Mouse (Mus musculus): ENCODE measurements around the gene Kpnb1. TPM values are rescaled to one million over a fixed set of nuclear protein-coding genes. Genes with fewer than 3 reads are reported as not detected.

Gene Kpnb1
- polyA plus RNA-seq (2012; rRNA removed) (38.0 and 58.0 TPM in 2 replicates), polyA plus RNA-seq (2014; fragmentation: Nextera tagmentation; extraction: Ambion mirVana) (23.2 and 26.1 TPM in 2 replicates)

DNA sequence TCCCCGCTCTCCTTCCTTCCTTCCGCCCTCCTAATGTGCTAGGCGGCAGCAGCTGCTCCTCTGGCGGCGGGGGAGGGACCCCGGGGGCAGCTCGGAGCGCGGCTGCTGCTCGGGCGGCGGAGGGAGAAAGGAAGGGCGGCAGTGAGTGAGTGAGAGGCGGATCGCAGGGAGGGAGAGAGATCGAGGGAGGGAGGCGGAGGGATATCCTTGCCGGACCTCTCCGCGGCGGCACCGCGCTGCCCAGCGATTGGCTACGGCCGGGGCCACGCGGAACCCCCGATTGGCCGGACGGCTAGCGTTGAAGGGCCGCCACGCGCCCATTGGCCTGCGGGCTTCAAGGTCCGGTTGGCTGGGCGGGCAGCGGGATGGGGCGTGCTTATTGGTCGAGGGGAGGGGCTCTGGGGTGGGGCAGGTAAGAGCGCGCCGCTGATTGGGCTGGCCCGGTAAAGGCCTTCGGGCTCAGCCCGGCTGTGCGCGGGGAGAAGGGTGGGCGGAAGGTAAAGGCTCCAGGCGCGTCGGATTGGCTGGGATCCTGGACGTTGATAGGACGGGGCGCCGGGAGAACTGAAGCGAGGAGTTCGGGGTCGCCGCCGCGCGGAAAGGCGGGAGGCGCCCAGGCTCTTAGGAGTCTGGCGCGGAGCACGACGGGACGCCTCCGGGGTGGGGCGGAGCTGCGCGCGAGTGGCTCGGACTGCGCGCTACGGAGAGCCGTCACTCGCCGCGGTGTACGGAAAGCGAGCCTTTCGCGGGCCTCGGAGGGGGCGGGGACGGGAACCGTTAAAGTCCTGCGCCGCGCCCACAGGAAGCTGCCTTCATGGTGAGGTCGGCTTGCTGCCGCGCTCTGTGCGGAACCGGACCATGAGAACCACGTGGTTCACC lies at the start of gene Kpnb1:
Gene Kpnb1 (minus strand): TSS at position 118 of the 879 bp plus-strand sequence.
- Histone ChIP-seq H3K27me3 (ENCODE audit: control insufficient read depth, insufficient read depth, low read length) (no peaks in the 10 kb centered on the region), H3K36me3 (replicated peaks; ENCODE audit: control insufficient read depth, insufficient read depth, low read depth) (peaks cover 34% of the 10 kb centered on the region), H3K4me2 (ENCODE audit: low read depth) (peak within 1 kb of the TSS; percentile 98), H3K9ac (replicated peaks) (peak within 1 kb of the TSS; percentile 99), H3K27ac (peak within 1 kb of the TSS; percentile 92), H3K4me3 (ENCODE audit: insufficient read depth in 1 of 2, low read depth in 2 of 2, low read length in 2 of 2) (peak within 1 kb of the TSS; percentile 94 to 98), H3K4me1 (replicated peaks; ENCODE audit: control insufficient read depth in 2 of 2, insufficient read depth in 2 of 2, low read length in 1 of 2) (peaks cover 22% of the 10 kb centered on the region in 2 experiments), H3K9me3 (ENCODE audit: control insufficient read depth, low read length) (no peaks in the 10 kb centered on the region)
- DNase-seq (ENCODE audit: low read depth in 3 of 3, low spot score in 3 of 3) (peak; percentile 98 to 99 (median 99)), ATAC-seq (ENCODE audit: insufficient read depth) (peak; percentile 90)
- peak; percentile 49; the same call in 1 of the 2 replicates for TF ChIP-seq EP300 (IDR thresholded peaks at IDR 0.05; ENCODE audit: low read depth)
- TF ChIP-seq CTCF (IDR thresholded peaks at IDR 0.05; ENCODE audit: low read depth) = no peak
- under 1% methylated on average over 98 of the region's 101 CpGs for WGBS (ENCODE audit: insufficient replicate concordance)

DNA sequence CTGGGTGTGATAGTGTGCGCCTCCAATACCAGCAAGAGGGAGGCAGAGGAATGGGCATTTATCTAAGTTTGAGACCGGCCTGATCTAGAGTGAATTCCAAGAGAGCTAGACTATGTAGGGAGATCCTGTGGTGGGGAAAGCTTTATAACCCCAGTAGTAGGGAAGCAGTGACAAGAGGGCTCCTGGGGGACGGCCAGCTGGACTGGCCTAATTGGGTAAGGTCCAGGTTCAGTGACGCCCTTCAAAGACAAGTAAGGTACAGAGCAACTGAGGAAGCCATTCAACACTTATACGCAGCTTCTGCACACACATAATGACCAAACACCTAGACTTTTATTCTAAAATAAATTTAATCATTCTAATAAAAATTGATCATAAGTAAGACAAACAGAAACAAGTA lies 44.8 kb upstream of the Kpnb1 start:
- no peak overlapping the region for H3K4me2 ChIP-seq (ENCODE audit: low read depth)
- no peak overlapping the region for H3K4me3 ChIP-seq (ENCODE audit: insufficient read depth in 1 of 2, low read depth in 2 of 2, low read length in 2 of 2)
- no peak overlapping the region for H3K9ac ChIP-seq (replicated peaks)
- ATAC-seq (ENCODE audit: insufficient read depth) (no peak), DNase-seq (ENCODE audit: low read depth in 3 of 3, low spot score in 3 of 3) (no peak)
- H3K27me3 ChIP-seq (ENCODE audit: control insufficient read depth, insufficient read depth, low read length) = no peaks in the 10 kb centered on the region
- H3K36me3 ChIP-seq (replicated peaks; ENCODE audit: control insufficient read depth, insufficient read depth, low read depth) = peaks cover 2% of the 10 kb centered on the region
- H3K9me3 ChIP-seq (ENCODE audit: control insufficient read depth, low read length) = no peaks in the 10 kb centered on the region
- TF ChIP-seq CTCF (IDR thresholded peaks at IDR 0.05; ENCODE audit: low read depth) (no peak), EP300 (IDR thresholded peaks at IDR 0.05; ENCODE audit: low read depth) (no peak)
- 81% methylated on average over 5 of the region's 5 CpGs for WGBS (ENCODE audit: insufficient replicate concordance)
- no peak overlapping the region for H3K27ac ChIP-seq
- H3K4me1 ChIP-seq (replicated peaks; ENCODE audit: control insufficient read depth in 2 of 2, insufficient read depth in 2 of 2, low read length in 1 of 2) = no peaks in the 10 kb centered on the region

DNA sequence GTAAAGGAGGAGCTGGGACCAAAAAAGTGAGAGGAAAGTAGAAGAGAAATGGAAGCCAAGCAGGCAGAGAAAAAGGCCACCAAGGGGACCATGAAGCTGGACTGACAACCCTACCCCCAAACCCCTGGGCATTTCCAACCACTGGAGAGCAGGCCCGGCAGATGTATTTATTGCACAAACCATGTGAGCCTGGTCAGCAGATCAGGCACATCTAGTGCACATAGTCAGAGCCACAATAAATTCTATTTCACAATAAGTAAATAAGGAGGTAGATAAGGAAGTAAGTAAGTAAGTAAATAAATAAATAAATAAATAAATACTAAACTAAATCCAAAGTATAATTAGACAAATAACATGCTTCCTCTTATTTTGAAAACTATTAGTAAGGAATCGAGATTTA lies 41.7 kb upstream of the Kpnb1 start:
- ATAC-seq (ENCODE audit: insufficient read depth) = no peak
- 68% methylated on average over 2 of the region's 2 CpGs for WGBS (ENCODE audit: insufficient replicate concordance)
- no peak overlapping the region for H3K9ac ChIP-seq (replicated peaks)
- no peak for DNase-seq (ENCODE audit: low read depth in 3 of 3, low spot score in 3 of 3)
- peaks cover 2% of the 10 kb centered on the region for H3K36me3 ChIP-seq (replicated peaks; ENCODE audit: control insufficient read depth, insufficient read depth, low read depth)
- no peak overlapping the region for H3K4me2 ChIP-seq (ENCODE audit: low read depth)
- H3K9me3 ChIP-seq (ENCODE audit: control insufficient read depth, low read length) = no peaks in the 10 kb centered on the region
- no peak overlapping the region for H3K27ac ChIP-seq
- no peaks in the 10 kb centered on the region for H3K4me1 ChIP-seq (replicated peaks; ENCODE audit: control insufficient read depth in 2 of 2, insufficient read depth in 2 of 2, low read length in 1 of 2)
- no peaks in the 10 kb centered on the region for H3K27me3 ChIP-seq (ENCODE audit: control insufficient read depth, insufficient read depth, low read length)
- no peak for TF ChIP-seq CTCF (IDR thresholded peaks at IDR 0.05; ENCODE audit: low read depth)
- no peak for TF ChIP-seq EP300 (IDR thresholded peaks at IDR 0.05; ENCODE audit: low read depth)
- no peak overlapping the region for H3K4me3 ChIP-seq (ENCODE audit: insufficient read depth in 1 of 2, low read depth in 2 of 2, low read length in 2 of 2)

GRCm38 (mm10) chr11:97228985-97229384 lies 41.3 kb upstream of the Kpnb1 start:
- peaks cover 2% of the 10 kb centered on the region for H3K36me3 ChIP-seq (replicated peaks; ENCODE audit: control insufficient read depth, insufficient read depth, low read depth)
- no peak for DNase-seq (ENCODE audit: low read depth in 3 of 3, low spot score in 3 of 3)

DNA sequence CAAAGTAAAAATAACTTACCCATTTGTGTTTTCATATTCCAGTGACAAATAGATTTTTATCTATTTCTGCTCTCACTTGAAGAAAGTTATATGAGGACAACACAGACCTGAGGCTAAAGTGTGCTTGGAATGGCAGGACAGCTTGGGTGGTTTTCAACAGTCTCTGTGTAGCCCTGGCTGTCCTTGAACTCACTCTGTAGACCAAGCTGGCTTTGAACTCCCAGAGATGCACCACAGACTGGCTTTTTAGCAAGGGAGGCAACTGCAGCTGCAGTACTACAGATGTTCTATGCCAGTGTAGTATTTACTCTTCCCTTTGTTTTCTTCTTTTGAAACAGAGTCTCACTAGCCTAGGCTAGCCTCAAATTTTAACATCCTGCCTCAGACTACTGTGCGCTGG lies 38.5 kb upstream of the Kpnb1 start:
- Histone ChIP-seq H3K27me3 (ENCODE audit: control insufficient read depth, insufficient read depth, low read length) (no peaks in the 10 kb centered on the region), H3K9ac (replicated peaks) (no peak overlapping the region), H3K27ac (no peak overlapping the region), H3K36me3 (replicated peaks; ENCODE audit: control insufficient read depth, insufficient read depth, low read depth) (peaks cover 7% of the 10 kb centered on the region), H3K4me3 (ENCODE audit: insufficient read depth in 1 of 2, low read depth in 2 of 2, low read length in 2 of 2) (no peak overlapping the region), H3K4me2 (ENCODE audit: low read depth) (no peak overlapping the region), H3K4me1 (replicated peaks; ENCODE audit: control insufficient read depth in 2 of 2, insufficient read depth in 2 of 2, low read length in 1 of 2) (no peaks in the 10 kb centered on the region), H3K9me3 (ENCODE audit: control insufficient read depth, low read length) (no peaks in the 10 kb centered on the region)
- TF ChIP-seq EP300 (IDR thresholded peaks at IDR 0.05; ENCODE audit: low read depth) = no peak
- no peak for TF ChIP-seq CTCF (IDR thresholded peaks at IDR 0.05; ENCODE audit: low read depth)
- 87% methylated on average over 1 of the region's 1 CpGs for WGBS (ENCODE audit: insufficient replicate concordance)
- ATAC-seq (ENCODE audit: insufficient read depth) = no peak
- no peak for DNase-seq (ENCODE audit: low read depth in 3 of 3, low spot score in 3 of 3)

More at GRCm38 (mm10) chr11:97228985-97229384, 41.3 kb upstream of the Kpnb1 start:
- Histone ChIP-seq H3K9me3 (ENCODE audit: control insufficient read depth, low read length) (no peaks in the 10 kb centered on the region), H3K4me3 (ENCODE audit: insufficient read depth in 1 of 2, low read depth in 2 of 2, low read length in 2 of 2) (no peak overlapping the region), H3K27me3 (ENCODE audit: control insufficient read depth, insufficient read depth, low read length) (no peaks in the 10 kb centered on the region), H3K27ac (no peak overlapping the region), H3K4me1 (replicated peaks; ENCODE audit: control insufficient read depth in 2 of 2, insufficient read depth in 2 of 2, low read length in 1 of 2) (no peaks in the 10 kb centered on the region), H3K9ac (replicated peaks) (no peak overlapping the region), H3K4me2 (ENCODE audit: low read depth) (no peak overlapping the region)
- ATAC-seq (ENCODE audit: insufficient read depth) = no peak
- 68% methylated on average over 7 of the region's 7 CpGs for WGBS (ENCODE audit: insufficient replicate concordance)
- TF ChIP-seq CTCF (IDR thresholded peaks at IDR 0.05; ENCODE audit: low read depth) = no peak
- TF ChIP-seq EP300 (IDR thresholded peaks at IDR 0.05; ENCODE audit: low read depth) = no peak
